Mouse (Mus musculus) hindbrain, embryonic 16.5 days (tissue): ENCODE measurements at regions not wholly inside any gene's neighbourhood (a gene's known extent, or its start where the extent isn't known, plus 50 kb on each side); places are given as distances from the start of the nearest gene placed in this dataset.

Experiments
- ATAC-seq: fragments of 200-750 bp; cut with Nextera tagmentation; 2 replicates; pipeline ENCODE4 v1.8.0; 2017; ENCODE audit warnings: moderate TSS enrichment, moderate library complexity
- H3K27ac ChIP-seq: fragments of 300-500 bp; sonication (generic); 2 replicates; pipeline ENCODE4 v1.5.1; 2014; ENCODE audit warnings: low read depth, mild to moderate bottlenecking, control low read depth, low read length, moderate library complexity
- H3K27me3 ChIP-seq: fragments of 300-500 bp; sonication (generic); replicated peaks from 2 replicates; pipeline ENCODE4 v1.6.1; 2014; ENCODE audit warnings: low read length; ENCODE audit not compliant: control insufficient read depth, insufficient read depth
- H3K36me3 ChIP-seq: fragments of 300-500 bp; sonication (generic); 2 replicates; pipeline ENCODE4 v1.6.1; 2014; ENCODE audit warnings: mild to moderate bottlenecking, low read length, moderate library complexity, mixed read lengths; ENCODE audit not compliant: control insufficient read depth, insufficient read depth
- H3K4me1 ChIP-seq: fragments of 300-500 bp; sonication (generic); 2 replicates; pipeline ENCODE4 v1.6.1; 2014; ENCODE audit warnings: low read depth, low read length; ENCODE audit not compliant: control insufficient read depth, insufficient read depth
- H3K4me2 ChIP-seq: fragments of 300-500 bp; sonication (generic); 2 replicates; pipeline ENCODE4 v1.6.1; 2014; ENCODE audit warnings: mild to moderate bottlenecking, low read length, control low read depth, moderate library complexity
- H3K4me3 ChIP-seq: fragments of 300-500 bp; sonication (generic); 2 replicates; pipeline ENCODE4 v1.5.1; 2014; ENCODE audit warnings: mild to moderate bottlenecking, low read length, control low read depth, moderate library complexity
- H3K9ac ChIP-seq: fragments of 300-500 bp; sonication (generic); 2 replicates; pipeline ENCODE4 v1.6.1; 2014; ENCODE audit warnings: low read depth, mild to moderate bottlenecking, control low read depth, low read length, moderate library complexity
- H3K9me3 ChIP-seq: fragments of 300-500 bp; sonication (generic); 2 replicates; pipeline ENCODE4 v1.6.1; 2014; ENCODE audit warnings: mild to moderate bottlenecking, low read length, moderate library complexity; ENCODE audit not compliant: control insufficient read depth
- WGBS: fragments of 180-500 bp; shearing (Covaris S2); extraction: QIAGEN DNeasy Blood & Tissue Kit; methylation state at CpG from one replicate; pipeline ENCODE4 v1.1.7; 2014; 5-methylcytosine and 5-hydroxymethylcytosine counted together

DNA sequence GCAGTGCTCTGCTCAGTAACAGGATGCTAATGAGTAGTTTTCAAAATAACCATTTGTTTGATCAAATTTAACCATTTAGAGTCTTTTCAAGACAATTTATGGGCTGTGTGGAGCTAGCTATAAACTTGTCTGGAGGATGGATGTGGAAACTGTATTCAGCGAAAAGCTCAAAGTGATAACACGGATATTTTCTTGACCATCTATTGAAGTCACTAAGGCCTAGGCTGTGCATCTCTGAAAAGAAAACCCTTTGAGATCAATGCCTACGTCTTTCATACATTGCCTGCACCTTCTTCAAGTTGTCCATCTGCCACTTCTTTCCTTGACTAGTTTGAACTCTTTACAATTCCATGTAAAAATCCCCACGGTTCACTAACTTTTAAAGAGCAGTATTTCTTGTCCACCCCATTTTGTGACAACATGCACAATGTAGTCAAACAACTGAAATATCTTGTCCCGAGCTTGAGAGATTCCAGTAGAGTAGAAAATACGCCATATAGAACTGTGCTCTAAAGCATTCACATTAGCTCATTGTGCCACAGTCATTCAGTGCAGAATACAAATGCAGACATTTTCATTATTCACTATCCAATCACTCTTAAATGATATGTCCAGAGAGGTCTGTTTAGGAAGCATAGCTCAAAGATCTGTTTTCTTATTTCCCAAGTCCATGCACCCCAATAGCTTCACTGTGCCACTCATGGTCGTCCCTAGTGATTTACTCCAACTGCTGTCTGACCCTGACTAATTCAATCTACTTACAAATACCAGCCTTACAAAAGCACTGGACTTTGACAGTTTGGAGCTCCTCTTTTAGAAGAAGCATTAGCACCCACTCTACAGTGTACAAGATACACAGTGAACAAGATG lies 165.7 kb upstream of the 4930447F04Rik start:
- no peak overlapping the region for H3K9ac ChIP-seq
- H3K4me1 ChIP-seq, result no peaks in the 10 kb centered on the region
- no peaks in the 10 kb centered on the region for H3K27me3 ChIP-seq
- H3K4me2 ChIP-seq, result no peak overlapping the region
- WGBS, result 75% methylated on average over 7 of the region's 7 CpGs
- H3K4me3 ChIP-seq, result no peak overlapping the region
- H3K9me3 ChIP-seq, result no peaks in the 10 kb centered on the region
- H3K36me3 ChIP-seq, result no peaks in the 10 kb centered on the region
- ATAC-seq, result no peak
- H3K27ac ChIP-seq, result no peak overlapping the region

DNA sequence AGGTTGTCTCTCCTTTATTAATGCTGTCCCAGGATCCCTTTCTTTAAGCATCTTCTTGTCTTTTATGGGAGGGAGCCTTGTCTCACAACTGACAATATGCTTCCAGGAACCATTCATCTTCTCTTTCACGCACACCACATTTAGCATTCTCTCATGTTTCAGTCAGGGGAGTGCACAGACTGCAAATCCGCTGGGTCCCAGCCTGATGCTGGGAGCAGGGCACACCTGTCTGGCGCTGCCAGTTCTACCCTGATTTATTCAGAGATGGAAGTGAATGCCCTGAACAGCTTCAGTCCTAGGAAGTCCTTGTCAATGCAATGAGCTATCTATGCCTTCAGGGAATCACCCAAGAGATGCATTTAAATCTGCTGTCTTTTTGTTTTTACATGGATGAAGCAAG lies 161.0 kb upstream of the 4930447F04Rik start:
- H3K27me3 ChIP-seq, result no peaks in the 10 kb centered on the region
- no peak overlapping the region for H3K27ac ChIP-seq
- H3K4me1 ChIP-seq, result no peaks in the 10 kb centered on the region
- no peaks in the 10 kb centered on the region for H3K9me3 ChIP-seq
- 38% methylated on average over 3 of the region's 3 CpGs for WGBS
- H3K9ac ChIP-seq, result no peak overlapping the region
- H3K36me3 ChIP-seq, result no peaks in the 10 kb centered on the region
- H3K4me3 ChIP-seq, result no peak overlapping the region
- no peak overlapping the region for H3K4me2 ChIP-seq
- peak; percentile 63 for ATAC-seq

DNA sequence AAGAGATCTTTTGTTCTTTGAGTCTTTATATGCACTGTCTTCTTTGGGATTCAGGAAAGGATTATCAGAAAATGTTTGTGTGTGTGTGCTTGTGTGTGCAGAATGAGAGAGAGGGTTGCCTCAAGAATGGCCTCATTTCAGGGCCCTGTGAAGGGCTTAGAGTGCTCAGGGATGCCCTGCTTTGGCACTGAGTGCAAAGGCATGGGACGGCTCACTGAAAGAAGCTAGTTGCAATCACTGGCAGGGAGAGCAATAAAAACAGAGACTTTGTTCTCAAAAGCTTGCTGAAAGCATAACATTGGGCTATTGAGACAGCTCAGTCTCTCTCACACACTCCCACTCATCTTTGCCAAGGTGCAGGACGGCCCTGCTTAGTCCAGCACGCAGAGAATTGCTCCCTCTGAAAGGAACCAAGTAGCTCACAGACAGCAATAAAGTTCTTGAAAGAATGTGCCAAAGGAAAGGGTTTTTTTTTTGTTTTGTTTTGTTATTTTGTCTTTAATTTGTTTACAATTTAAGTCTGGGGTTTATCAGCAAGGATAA lies 157.5 kb upstream of the 4930447F04Rik start:
- Histone ChIP-seq H3K4me1 (no peaks in the 10 kb centered on the region), H3K27ac (no peak overlapping the region)

More for the DNA sequence above, 157.5 kb upstream of the 4930447F04Rik start:
- Histone ChIP-seq H3K9me3 (no peaks in the 10 kb centered on the region), H3K9ac (no peak overlapping the region), H3K4me3 (no peak overlapping the region), H3K27me3 (no peaks in the 10 kb centered on the region), H3K36me3 (no peaks in the 10 kb centered on the region), H3K4me2 (no peak overlapping the region)
- ATAC-seq, result peak; percentile 82
- 40% methylated on average over 3 of the region's 3 CpGs for WGBS
